Mouse (Mus musculus): ENCODE results near the gene Snx29.

The Snx29 gene

GRCm38 (mm10) chr16:11754136-11754535 lies 431.4 kb downstream of the Snx29 start:
- Histone ChIP-seq H3K4me3 (replicated peaks; ENCODE audit: low read length) (no peak overlapping the region), H3K9me3 (ENCODE audit: low read length) (no peaks in the 10 kb centered on the region), H3K36me3 (ENCODE audit: insufficient read depth, low read length) (peaks cover 4% of the 10 kb centered on the region; the same call in 1 of the 2 replicates), H3K27me3 (ENCODE audit: insufficient read depth, low read length) (no peaks in the 10 kb centered on the region), H3K4me1 (replicated peaks; ENCODE audit: low read depth, low read length) (peaks cover 7% of the 10 kb centered on the region)
- no peak for TF ChIP-seq NANOG (IDR thresholded peaks at IDR 0.05; ENCODE audit: borderline replicate concordance, low read length)
- TF ChIP-seq CTCF (conservative IDR thresholded peaks at IDR 0.05; ENCODE audit: low read length): no peak
- no peak for TF ChIP-seq POU5F1 (IDR thresholded peaks at IDR 0.05; ENCODE audit: borderline replicate concordance, low read length)

- Histone ChIP-seq H3K36me3 (ENCODE audit: insufficient read depth, low read length) (peaks cover 4% of the 10 kb centered on the region; the same call in 1 of the 2 replicates), H3K9me3 (ENCODE audit: low read length) (no peaks in the 10 kb centered on the region), H3K4me1 (replicated peaks; ENCODE audit: low read depth, low read length) (peaks cover 7% of the 10 kb centered on the region), H3K4me3 (replicated peaks; ENCODE audit: low read length) (no peak overlapping the region), H3K27me3 (ENCODE audit: insufficient read depth, low read length) (no peaks in the 10 kb centered on the region)
- TF ChIP-seq NANOG (IDR thresholded peaks at IDR 0.05; ENCODE audit: borderline replicate concordance, low read length): no peak
- no peak for TF ChIP-seq CTCF (conservative IDR thresholded peaks at IDR 0.05; ENCODE audit: low read length)
- TF ChIP-seq POU5F1 (IDR thresholded peaks at IDR 0.05; ENCODE audit: borderline replicate concordance, low read length): no peak
Observed at GRCm38 (mm10) chr16:11755281-11756066, 432.8 kb downstream of the Snx29 start.

- no peaks in the 10 kb centered on the region for H3K9me3 ChIP-seq (ENCODE audit: low read length)
- H3K36me3 ChIP-seq (ENCODE audit: insufficient read depth, low read length): peaks cover 4% of the 10 kb centered on the region; the same call in 1 of the 2 replicates
- H3K4me3 ChIP-seq (replicated peaks; ENCODE audit: low read length): no peak overlapping the region
- H3K4me1 ChIP-seq (replicated peaks; ENCODE audit: low read depth, low read length): peaks cover 7% of the 10 kb centered on the region
- no peak for TF ChIP-seq POU5F1 (IDR thresholded peaks at IDR 0.05; ENCODE audit: borderline replicate concordance, low read length)
- no peak for TF ChIP-seq NANOG (IDR thresholded peaks at IDR 0.05; ENCODE audit: borderline replicate concordance, low read length)
- no peak for TF ChIP-seq CTCF (conservative IDR thresholded peaks at IDR 0.05; ENCODE audit: low read length)
- no peaks in the 10 kb centered on the region for H3K27me3 ChIP-seq (ENCODE audit: insufficient read depth, low read length)
Observed at GRCm38 (mm10) chr16:11756598-11757245, 434.0 kb downstream of the Snx29 start.

- no peak for TF ChIP-seq CTCF (conservative IDR thresholded peaks at IDR 0.05; ENCODE audit: low read length)
- TF ChIP-seq NANOG (IDR thresholded peaks at IDR 0.05; ENCODE audit: borderline replicate concordance, low read length): no peak
- no peak for TF ChIP-seq POU5F1 (IDR thresholded peaks at IDR 0.05; ENCODE audit: borderline replicate concordance, low read length)
- Histone ChIP-seq H3K9me3 (ENCODE audit: low read length) (no peaks in the 10 kb centered on the region), H3K27me3 (ENCODE audit: insufficient read depth, low read length) (no peaks in the 10 kb centered on the region), H3K36me3 (ENCODE audit: insufficient read depth, low read length) (peaks cover 4% of the 10 kb centered on the region; the same call in 1 of the 2 replicates), H3K4me1 (replicated peaks; ENCODE audit: low read depth, low read length) (peaks cover 7% of the 10 kb centered on the region), H3K4me3 (replicated peaks; ENCODE audit: low read length) (no peak overlapping the region; the same call in 1 of the 2 replicates)
Observed at GRCm38 (mm10) chr16:11757471-11757870, 434.8 kb downstream of the Snx29 start.

- Histone ChIP-seq H3K36me3 (ENCODE audit: insufficient read depth, low read length) (peaks cover 4% of the 10 kb centered on the region; the same call in 1 of the 2 replicates), H3K9me3 (ENCODE audit: low read length) (no peaks in the 10 kb centered on the region), H3K4me3 (replicated peaks; ENCODE audit: low read length) (no peak overlapping the region; the same call in 1 of the 2 replicates), H3K27me3 (ENCODE audit: insufficient read depth, low read length) (no peaks in the 10 kb centered on the region), H3K4me1 (replicated peaks; ENCODE audit: low read depth, low read length) (peaks cover 11% of the 10 kb centered on the region)
- TF ChIP-seq NANOG (IDR thresholded peaks at IDR 0.05; ENCODE audit: borderline replicate concordance, low read length) (no peak), CTCF (conservative IDR thresholded peaks at IDR 0.05; ENCODE audit: low read length) (no peak), POU5F1 (IDR thresholded peaks at IDR 0.05; ENCODE audit: borderline replicate concordance, low read length) (no peak)
Observed at GRCm38 (mm10) chr16:11757951-11758350, 435.2 kb downstream of the Snx29 start.

GRCm38 (mm10) chr16:11772318-11772717 lies 449.6 kb downstream of the Snx29 start:
- no peak for TF ChIP-seq POU5F1 (IDR thresholded peaks at IDR 0.05; ENCODE audit: borderline replicate concordance, low read length)
- no peak for TF ChIP-seq CTCF (conservative IDR thresholded peaks at IDR 0.05; ENCODE audit: low read length)
- no peak for TF ChIP-seq NANOG (IDR thresholded peaks at IDR 0.05; ENCODE audit: borderline replicate concordance, low read length)
- no peaks in the 10 kb centered on the region for H3K27me3 ChIP-seq (ENCODE audit: insufficient read depth, low read length)
- no peaks in the 10 kb centered on the region for H3K36me3 ChIP-seq (ENCODE audit: insufficient read depth, low read length)
- H3K4me3 ChIP-seq (replicated peaks; ENCODE audit: low read length): no peak overlapping the region
- H3K9me3 ChIP-seq (ENCODE audit: low read length): peaks cover 33% of the 10 kb centered on the region
- H3K4me1 ChIP-seq (replicated peaks; ENCODE audit: low read depth, low read length): peaks cover 6% of the 10 kb centered on the region; the same call in 1 of the 2 replicates

- Histone ChIP-seq H3K4me3 (replicated peaks; ENCODE audit: low read length) (no peak overlapping the region), H3K4me1 (replicated peaks; ENCODE audit: low read depth, low read length) (peaks cover 12% of the 10 kb centered on the region), H3K36me3 (ENCODE audit: insufficient read depth, low read length) (no peaks in the 10 kb centered on the region), H3K9me3 (ENCODE audit: low read length) (peaks cover 21% of the 10 kb centered on the region), H3K27me3 (ENCODE audit: insufficient read depth, low read length) (no peaks in the 10 kb centered on the region)
- TF ChIP-seq NANOG (IDR thresholded peaks at IDR 0.05; ENCODE audit: borderline replicate concordance, low read length): no peak
- TF ChIP-seq POU5F1 (IDR thresholded peaks at IDR 0.05; ENCODE audit: borderline replicate concordance, low read length): no peak
- TF ChIP-seq CTCF (conservative IDR thresholded peaks at IDR 0.05; ENCODE audit: low read length): no peak
Observed at GRCm38 (mm10) chr16:11774321-11774720, 451.6 kb downstream of the Snx29 start.

GRCm38 (mm10) chr16:11776528-11776927 lies 453.8 kb downstream of the Snx29 start:
- peaks cover 12% of the 10 kb centered on the region for H3K4me1 ChIP-seq (replicated peaks; ENCODE audit: low read depth, low read length)
- no peaks in the 10 kb centered on the region for H3K27me3 ChIP-seq (ENCODE audit: insufficient read depth, low read length)
- H3K9me3 ChIP-seq (ENCODE audit: low read length): peaks cover under 1% of the 10 kb centered on the region; the same call in 1 of the 2 replicates
- no peak for TF ChIP-seq NANOG (IDR thresholded peaks at IDR 0.05; ENCODE audit: borderline replicate concordance, low read length)
- TF ChIP-seq CTCF (conservative IDR thresholded peaks at IDR 0.05; ENCODE audit: low read length): no peak
- TF ChIP-seq POU5F1 (IDR thresholded peaks at IDR 0.05; ENCODE audit: borderline replicate concordance, low read length): no peak
- no peaks in the 10 kb centered on the region for H3K36me3 ChIP-seq (ENCODE audit: insufficient read depth, low read length)
- no peak overlapping the region for H3K4me3 ChIP-seq (replicated peaks; ENCODE audit: low read length)

All from E14TG2a.4 (cell line).